Mouse (Mus musculus) skeletal muscle tissue, adult 2 months (tissue): Measurements from ENCODE around the gene Elf2.

Source experiments
- DNase-seq: peaks from one replicate; pipeline ENCODE4 v3.0.0-alpha.2; 2012; ENCODE audit warnings: low read depth, low spot score

Gene Elf2

DNA sequence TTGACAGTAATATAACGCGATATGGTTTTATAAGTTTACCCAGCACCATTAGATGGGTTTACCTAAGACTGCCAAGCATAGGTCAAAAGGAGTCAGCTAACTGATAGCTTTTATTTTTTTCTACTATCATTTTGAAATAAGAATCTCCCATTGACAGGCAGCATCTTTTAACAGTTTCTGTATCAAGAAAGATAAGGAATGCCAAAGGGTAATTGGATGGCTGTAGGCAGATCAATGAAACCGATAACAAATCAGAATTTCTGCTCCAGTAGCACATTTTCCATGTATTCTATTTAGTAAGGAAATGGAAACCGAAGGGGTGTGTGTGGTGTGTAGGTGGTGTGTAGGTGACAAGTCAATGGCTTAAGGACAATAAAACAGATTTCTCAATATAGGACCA is 62.0 kb downstream of the Elf2 start:
- no peak for DNase-seq

DNA sequence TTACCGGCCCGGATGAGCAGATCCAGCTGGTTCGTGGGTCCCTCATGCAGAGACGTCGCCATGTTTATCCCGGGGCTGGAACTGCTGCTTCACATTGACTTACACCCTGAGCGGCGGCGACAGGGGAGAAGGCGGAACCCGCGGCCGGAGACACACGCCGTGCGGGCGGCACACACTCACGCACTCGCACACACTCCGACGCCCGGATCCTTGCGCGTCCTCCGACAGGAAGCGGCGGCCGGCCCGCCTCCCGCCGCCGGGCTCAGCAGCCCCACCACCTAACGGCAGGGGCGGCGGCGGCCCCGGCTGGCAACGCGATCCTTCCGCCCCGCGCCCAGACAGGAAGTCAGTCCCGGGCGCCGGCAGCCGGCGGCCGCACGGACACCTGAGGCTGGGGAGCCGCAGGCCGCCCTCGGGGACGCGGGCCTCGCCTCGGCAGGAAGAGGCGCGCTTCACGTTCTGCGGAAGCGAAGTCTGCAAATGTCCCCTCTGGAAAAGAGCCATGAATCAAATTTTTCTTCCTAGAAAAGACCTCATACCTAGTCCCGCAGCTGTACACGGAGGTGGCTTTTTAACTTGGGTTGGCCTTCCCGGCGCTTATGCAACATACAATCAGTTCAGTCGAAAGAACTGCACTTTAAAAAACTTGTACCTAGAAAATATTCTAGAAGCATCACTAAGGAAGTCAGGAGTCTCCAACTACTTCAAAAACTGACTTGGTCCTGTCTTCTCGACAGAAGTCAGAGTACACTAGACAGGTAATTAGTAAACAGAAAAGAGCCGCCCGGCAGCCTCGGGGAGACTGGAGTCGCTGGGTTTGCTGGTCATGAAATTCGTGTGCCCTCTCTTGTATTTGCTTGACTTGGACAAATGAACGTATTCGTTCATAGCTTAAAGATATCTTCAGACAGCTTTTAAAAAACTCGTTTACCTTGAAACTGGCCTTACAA is 63.0 kb downstream of the Elf2 start:
- DNase-seq, result peak; percentile 86

GRCm38 (mm10) chr3:51276421-51277111 is 63.9 kb downstream of the Elf2 start:
- no peak for DNase-seq

DNA sequence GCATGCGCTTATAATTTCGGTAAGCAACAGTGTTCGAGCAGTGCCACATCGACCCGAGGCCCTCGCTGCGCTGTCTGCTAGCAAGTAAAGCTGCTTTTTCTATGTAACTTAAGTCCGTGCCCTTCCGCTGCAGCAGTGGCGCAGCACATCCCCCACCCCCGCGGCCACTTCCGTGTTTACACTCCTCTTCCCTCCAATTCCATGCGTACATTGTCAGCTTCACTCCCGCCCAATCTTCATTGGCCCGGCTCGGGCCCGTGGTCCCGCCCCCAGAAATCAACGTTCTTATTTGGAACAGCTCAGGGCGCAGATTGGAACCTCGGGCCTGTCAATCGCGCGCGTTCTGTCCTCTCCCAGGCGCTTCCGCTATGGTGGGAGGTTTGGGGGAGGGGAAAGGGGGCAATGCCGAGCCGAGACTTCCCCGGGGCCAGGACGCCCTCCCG is 64.5 kb downstream of the Elf2 start:
- DNase-seq, result peak; percentile 97

- DNase-seq, result peak; percentile 32
These were observed 70.2 kb downstream of the Elf2 start for GRCm38 (mm10) chr3:51270069-51270817.

DNA sequence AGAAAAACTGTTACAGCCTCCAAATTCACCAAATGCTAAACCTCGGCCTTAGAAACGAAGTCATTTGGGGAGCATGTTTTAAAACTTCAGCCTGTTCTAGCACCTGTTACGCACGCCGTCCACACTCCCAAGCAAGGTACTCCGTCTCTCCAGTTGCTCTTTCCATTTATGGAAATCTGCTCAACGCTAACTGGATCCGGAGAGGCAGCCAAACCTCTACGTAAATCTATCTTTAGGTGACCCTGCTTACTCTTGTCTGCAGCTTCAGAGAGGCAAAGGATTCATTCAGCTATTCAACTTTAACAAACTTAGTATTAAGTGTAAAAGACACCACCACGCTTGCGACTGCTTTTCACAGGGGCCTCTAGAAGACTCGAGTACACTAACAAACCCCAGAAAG is 72.0 kb downstream of the Elf2 start:
- DNase-seq, result peak; percentile 93

- DNase-seq, result no peak
These were observed 77.5 kb downstream of the Elf2 start for GRCm38 (mm10) chr3:51262942-51263341.

DNA sequence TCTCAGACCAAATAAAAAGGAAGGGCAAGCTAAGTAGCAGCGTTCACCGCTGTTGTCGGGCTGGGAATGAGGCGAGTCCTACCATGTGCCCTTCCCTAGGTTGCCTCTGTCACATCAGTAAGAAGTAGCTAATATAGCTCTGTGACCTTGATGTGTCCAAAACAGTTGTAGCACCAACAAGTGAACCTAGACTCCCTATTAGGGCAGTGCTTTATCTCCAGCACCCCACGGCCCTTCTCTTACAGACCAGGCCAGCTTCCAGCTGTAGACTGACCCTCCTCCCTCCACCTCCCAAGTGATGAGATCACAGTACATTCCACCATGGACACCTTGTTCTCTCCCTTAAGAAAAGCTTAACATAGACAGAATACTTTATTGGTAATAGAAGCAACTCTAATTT is 82.4 kb downstream of the Elf2 start:
- no peak for DNase-seq

DNA sequence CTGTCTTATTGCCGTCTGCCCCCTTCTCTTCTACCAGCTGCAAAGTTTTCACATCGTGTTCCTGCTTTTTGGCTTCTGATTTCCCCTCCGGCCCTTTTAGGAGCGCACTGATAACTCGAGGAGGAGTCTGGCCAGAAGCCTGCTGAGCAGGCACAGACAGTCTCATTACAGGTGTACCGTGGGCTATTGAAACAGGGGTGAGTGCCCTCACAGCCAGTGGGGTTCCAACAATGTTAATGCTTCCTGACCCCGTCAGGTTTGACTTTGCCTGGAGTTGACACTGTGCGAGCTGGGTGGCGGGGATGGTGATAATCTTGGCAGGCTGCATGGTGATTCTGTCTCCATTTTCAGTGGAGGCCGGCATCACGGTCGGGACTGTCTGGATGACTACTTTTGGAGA is 84.0 kb downstream of the Elf2 start:
- no peak for DNase-seq

GRCm38 (mm10) chr3:51254784-51255183 is 85.7 kb downstream of the Elf2 start:
- no peak for DNase-seq

GRCm38 (mm10) chr3:51252689-51253402 is 87.6 kb downstream of the Elf2 start:
- DNase-seq, result no peak

- no peak for DNase-seq
These were observed 88.2 kb downstream of the Elf2 start for GRCm38 (mm10) chr3:51252223-51252622.

DNA sequence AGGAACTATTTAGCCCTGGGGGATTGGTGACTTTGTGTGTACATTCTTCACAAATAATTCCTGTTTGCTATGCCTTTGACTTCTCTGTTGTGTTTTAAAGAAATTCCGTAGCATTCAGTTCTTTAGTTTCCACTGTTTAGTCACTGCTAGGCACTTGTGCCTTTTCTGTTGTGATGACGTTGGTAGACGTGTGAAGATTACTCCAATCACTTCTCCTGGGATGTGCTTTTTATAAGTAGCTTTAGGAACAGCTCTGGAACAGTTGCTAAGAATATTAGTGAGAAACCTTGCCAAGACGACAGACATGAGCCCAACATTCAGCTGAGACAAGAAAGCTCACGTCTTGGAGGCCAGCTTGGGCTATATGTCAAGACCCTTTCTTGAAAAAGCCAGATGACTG is 89.4 kb downstream of the Elf2 start:
- no peak for DNase-seq

- no peak for DNase-seq
These were observed 90.6 kb downstream of the Elf2 start for GRCm38 (mm10) chr3:51249866-51250265.

GRCm38 (mm10) chr3:51249460-51249859 is 91.0 kb downstream of the Elf2 start:
- no peak for DNase-seq

- no peak for DNase-seq
These were observed 91.9 kb downstream of the Elf2 start for GRCm38 (mm10) chr3:51248600-51248999.

- DNase-seq, result no peak
These were observed 92.8 kb downstream of the Elf2 start for GRCm38 (mm10) chr3:51247704-51248103.

- DNase-seq, result no peak
These were observed 100.9 kb downstream of the Elf2 start for GRCm38 (mm10) chr3:51239541-51239940.

GRCm38 (mm10) chr3:51238515-51238914 is 101.9 kb downstream of the Elf2 start:
- DNase-seq, result no peak

DNA sequence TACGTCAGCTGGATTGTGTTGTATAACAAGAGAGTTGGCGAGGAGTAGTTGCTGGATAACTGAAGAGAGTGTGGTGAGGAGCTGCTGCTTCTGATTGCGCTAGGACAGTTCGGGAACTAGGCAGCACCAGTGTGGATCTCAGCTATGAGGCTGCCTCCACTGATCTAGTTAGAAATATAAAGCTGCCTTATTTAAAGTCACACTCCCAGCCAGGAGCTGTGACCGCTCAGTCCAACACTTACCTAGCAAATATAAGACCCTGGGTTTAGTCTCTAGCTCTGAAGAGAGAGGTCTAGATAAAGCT is 105.8 kb downstream of the Elf2 start:
- DNase-seq, result no peak

GRCm38 (mm10) chr3:51233918-51234751 is 106.3 kb downstream of the Elf2 start:
- peak; percentile 89 for DNase-seq
